Mouse (Mus musculus) bone marrow, adult 2 months (tissue): Measurements from ENCODE around the gene Sp8.

Source experiments
- CTCF ChIP-seq: fragments of 200-500 bp; IDR thresholded peaks from 2 replicates; pipeline ENCODE4 v1.5.1; 2011; ENCODE audit warnings: low read length, control low read depth; ENCODE audit not compliant: control insufficient read depth, insufficient read depth
- POLR2A ChIP-seq: fragments of 200-500 bp; IDR thresholded peaks from 2 replicates; pipeline ENCODE4 v1.6.1; 2011; ENCODE audit warnings: low read depth, mild to moderate bottlenecking, control low read depth, low read length, borderline replicate concordance; ENCODE audit not compliant: control insufficient read depth

GRCm38 (mm10) chr12:118840861-118841260 lies 5.3 kb upstream of the Sp8 start:
- TF ChIP-seq CTCF = no peak
- TF ChIP-seq POLR2A = no peak
